Mouse (Mus musculus) liver, embryonic 11.5 days (tissue): ENCODE results near the gene Rfx3. TPM values are rescaled to one million over a fixed set of nuclear protein-coding genes. Genes with fewer than 3 reads are reported as not detected.

Source experiments
- ATAC-seq: fragments of 200-750 bp; cut with Nextera tagmentation; replicated peaks from 2 replicates; pipeline ENCODE4 v1.8.0; 2017; ENCODE audit warnings: moderate number of reproducible peaks, mild to moderate bottlenecking, moderate TSS enrichment, moderate library complexity; ENCODE audit not compliant: low FRiP score
- DNase-seq: peaks from one replicate; pipeline ENCODE4 v3.0.0-alpha.2; 2017; ENCODE audit warnings: low spot score
- H3K27ac ChIP-seq: fragments of 300-500 bp; sonication (generic); 2 replicates; pipeline ENCODE4 v1.5.1; 2014; ENCODE audit warnings: mild to moderate bottlenecking, low read depth, low read length, control low read depth
- H3K27me3 ChIP-seq: fragments of 300-500 bp; sonication (generic); replicated peaks from 2 replicates; pipeline ENCODE4 v1.6.1; 2014; ENCODE audit warnings: low read length, mixed read lengths; ENCODE audit not compliant: control insufficient read depth, insufficient read depth
- H3K36me3 ChIP-seq: fragments of 300-500 bp; sonication (generic); 2 replicates; pipeline ENCODE4 v1.6.1; 2014; ENCODE audit warnings: mild to moderate bottlenecking, low read length, moderate library complexity, mixed read lengths; ENCODE audit not compliant: control insufficient read depth, insufficient read depth
- H3K4me1 ChIP-seq: fragments of 300-500 bp; sonication (generic); replicated peaks from 2 replicates; pipeline ENCODE4 v1.6.1; 2014; ENCODE audit warnings: low read length, mixed read lengths; ENCODE audit not compliant: control insufficient read depth, insufficient read depth
- H3K4me2 ChIP-seq: fragments of 300-500 bp; sonication (generic); 2 replicates; pipeline ENCODE4 v1.6.1; 2014; ENCODE audit warnings: mild to moderate bottlenecking, control low read depth, moderate library complexity
- H3K4me3 ChIP-seq: fragments of 300-500 bp; sonication (generic); 2 replicates; pipeline ENCODE4 v1.5.1; 2014; ENCODE audit warnings: low read depth, low read length, control low read depth
- H3K9ac ChIP-seq: fragments of 300-500 bp; sonication (generic); 2 replicates; pipeline ENCODE4 v1.6.1; 2014; ENCODE audit warnings: low read depth, low read length, control low read depth
- H3K9me3 ChIP-seq: fragments of 300-500 bp; sonication (generic); 2 replicates; pipeline ENCODE4 v1.6.1; 2016; ENCODE audit warnings: low read length, inconsistent platforms, mixed read lengths; ENCODE audit not compliant: control insufficient read depth
- WGBS: fragments of 180-500 bp; shearing (Covaris S2); extraction: QIAGEN DNeasy Blood & Tissue Kit; methylation state at CpG from one replicate; pipeline ENCODE4 v1.1.7; 2014; 5-methylcytosine and 5-hydroxymethylcytosine counted together
- polyA plus RNA-seq: library from polyadenylated mRNA; unstranded; fragments of >200 nt; fragmentation: Nextera tagmentation; extraction: Ambion mirVana; gene quantifications from 2 replicates; pipeline ENCODE4 v1.2.1, GENCODE M21; 2014

The Rfx3 gene
- polyA plus RNA-seq, 1 experiment from 2014 or later = 7.0 TPM

DNA sequence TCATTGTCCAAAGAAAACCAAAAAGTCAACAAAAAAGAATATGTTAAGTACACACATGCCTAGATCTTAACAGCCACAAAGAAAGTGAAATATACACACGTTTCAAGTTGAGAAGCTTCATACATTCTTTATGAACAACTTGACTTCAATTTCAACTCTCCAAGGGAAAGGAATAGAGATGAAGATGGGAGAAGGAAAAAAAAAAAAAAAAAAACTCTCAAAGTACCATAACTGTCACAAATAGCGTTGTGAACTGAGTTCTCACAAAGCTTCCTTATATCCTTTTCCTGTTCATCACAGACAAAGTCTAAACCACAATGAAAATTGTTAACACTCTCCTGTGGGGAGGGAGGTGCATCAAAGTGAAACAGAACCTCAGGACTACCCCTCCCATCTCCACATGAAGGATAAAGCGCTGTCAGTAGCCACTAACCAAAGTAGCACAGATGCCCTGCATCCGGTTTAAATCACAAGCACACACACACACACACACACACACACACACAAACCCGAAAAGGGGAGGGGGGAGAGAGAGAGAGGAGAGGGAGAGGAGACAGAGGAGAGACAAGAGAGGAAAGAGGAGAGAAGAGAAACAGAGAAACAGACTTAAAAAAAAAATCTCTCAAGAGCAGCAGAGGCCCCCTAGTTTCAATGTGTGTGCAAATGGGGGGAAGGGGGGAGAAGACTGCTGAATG is 1.2 kb downstream of the Rfx3 start:
- 1% methylated on average over 5 of the region's 5 CpGs for WGBS
- H3K4me1 ChIP-seq = peaks cover 4% of the 10 kb centered on the region; the same call in 1 of the 2 replicates
- peak overlapping the region; percentile 88 for H3K4me2 ChIP-seq
- no peaks in the 10 kb centered on the region for H3K36me3 ChIP-seq
- no peaks in the 10 kb centered on the region for H3K9me3 ChIP-seq
- H3K4me3 ChIP-seq = peak overlapping the region; percentile 79
- peak; percentile 48 for DNase-seq
- no peaks in the 10 kb centered on the region for H3K27me3 ChIP-seq
- H3K9ac ChIP-seq = peak overlapping the region; percentile 94
- no peak for ATAC-seq
- peak overlapping the region; percentile 99 for H3K27ac ChIP-seq

DNA sequence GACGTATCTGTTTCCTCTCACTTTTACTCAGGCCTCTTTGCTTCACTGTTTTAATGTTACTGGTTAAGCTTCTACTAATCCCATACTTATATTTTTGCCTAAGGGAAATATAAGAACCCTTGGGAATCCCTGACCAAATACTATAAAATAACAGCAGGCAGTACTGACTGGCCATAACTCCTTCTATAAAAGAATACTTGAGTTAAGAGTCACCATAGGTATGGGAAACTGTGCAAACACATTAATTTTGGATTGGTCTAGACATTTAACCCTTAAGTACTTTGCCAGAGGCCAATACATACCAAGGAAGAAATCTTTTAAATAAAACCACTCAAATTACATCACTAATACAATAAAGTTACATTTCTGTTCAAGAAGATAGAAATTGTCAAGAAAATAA is 6.8 kb downstream of the Rfx3 start:
- Histone ChIP-seq H3K4me1 (no peaks in the 10 kb centered on the region), H3K4me3 (no peak overlapping the region), H3K4me2 (no peak overlapping the region), H3K9me3 (no peaks in the 10 kb centered on the region), H3K27ac (no peak overlapping the region), H3K9ac (no peak overlapping the region), H3K36me3 (no peaks in the 10 kb centered on the region), H3K27me3 (no peaks in the 10 kb centered on the region)
- no peak for ATAC-seq
- no peak for DNase-seq
- WGBS = 50% methylated on average over 1 of the region's 1 CpGs

DNA sequence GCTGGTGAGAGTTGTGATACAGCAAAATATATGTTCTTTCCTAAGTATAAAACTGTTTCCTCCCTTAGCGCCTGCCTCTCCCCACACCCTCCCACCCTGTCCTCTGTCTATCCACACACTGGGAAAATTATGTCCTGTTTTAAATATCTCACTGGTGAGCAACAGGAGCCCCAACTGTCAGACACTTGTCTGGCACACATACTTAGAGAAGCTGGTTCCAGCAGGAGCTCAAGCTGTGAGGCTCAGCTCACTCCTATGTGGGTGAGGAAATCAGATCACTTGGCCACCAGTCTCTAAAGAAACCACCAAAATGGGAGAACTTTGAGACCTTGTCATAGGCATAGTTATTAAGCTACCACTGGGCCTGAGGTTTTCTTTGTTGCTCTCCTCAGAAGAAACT is 7.5 kb downstream of the Rfx3 start:
- H3K4me2 ChIP-seq = no peak overlapping the region
- ATAC-seq = no peak

DNA sequence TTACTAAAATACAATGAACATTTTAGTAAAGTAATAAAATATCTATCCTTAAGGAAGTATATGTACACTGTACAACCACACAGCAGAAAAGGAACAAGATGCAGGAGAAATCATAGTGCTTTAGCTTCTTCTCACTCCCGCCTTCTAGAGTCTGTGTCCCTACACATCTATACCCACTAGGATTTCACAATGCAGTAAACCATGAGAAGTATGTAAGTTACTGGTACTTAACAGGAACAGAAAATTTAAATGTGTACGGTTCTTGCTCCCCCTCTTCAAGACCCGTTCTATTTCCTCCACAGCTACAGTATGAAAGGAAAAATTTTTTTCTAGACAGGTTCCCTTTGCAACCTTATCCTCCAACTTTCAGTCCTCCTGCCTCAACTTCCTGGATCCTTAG is 8.3 kb downstream of the Rfx3 start:
- no peak overlapping the region for H3K9ac ChIP-seq

More for the DNA sequence above, 7.5 kb downstream of the Rfx3 start:
- H3K9ac ChIP-seq = no peak overlapping the region
- H3K27ac ChIP-seq = no peak overlapping the region
- no peaks in the 10 kb centered on the region for H3K36me3 ChIP-seq
- H3K27me3 ChIP-seq = no peaks in the 10 kb centered on the region
- no peaks in the 10 kb centered on the region for H3K9me3 ChIP-seq
- 73% methylated on average over 1 of the region's 1 CpGs for WGBS
- H3K4me1 ChIP-seq = no peaks in the 10 kb centered on the region
- no peak for DNase-seq
- H3K4me3 ChIP-seq = no peak overlapping the region

DNA sequence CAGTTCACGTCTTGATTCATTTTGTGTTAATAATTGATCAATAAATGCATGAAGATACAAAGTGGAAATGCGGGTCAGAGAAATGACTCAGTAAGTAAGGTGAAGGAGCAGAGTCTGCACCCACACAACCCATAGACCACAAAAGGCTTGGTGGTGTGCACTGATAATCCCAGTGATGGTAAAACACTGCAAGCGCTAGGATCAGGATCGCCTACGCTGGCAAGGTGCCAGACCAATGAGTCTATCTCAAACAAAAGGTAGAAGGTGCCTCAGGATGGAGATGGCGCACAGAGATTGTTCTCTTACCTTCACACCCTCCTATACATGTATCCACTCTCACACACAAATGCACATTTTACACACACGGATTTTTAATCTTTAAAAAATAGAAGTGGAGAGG is 18.2 kb downstream of the Rfx3 start:
- no peaks in the 10 kb centered on the region for H3K4me1 ChIP-seq
- WGBS = 86% methylated on average over 7 of the region's 7 CpGs
- H3K9me3 ChIP-seq = no peaks in the 10 kb centered on the region
- DNase-seq (no peak), ATAC-seq (no peak)
- no peaks in the 10 kb centered on the region for H3K27me3 ChIP-seq
- no peak overlapping the region for H3K9ac ChIP-seq
- H3K27ac ChIP-seq = no peak overlapping the region
- no peak overlapping the region for H3K4me2 ChIP-seq
- no peaks in the 10 kb centered on the region for H3K36me3 ChIP-seq
- no peak overlapping the region for H3K4me3 ChIP-seq

More for the DNA sequence above, 8.3 kb downstream of the Rfx3 start:
- ATAC-seq (no peak), DNase-seq (no peak)
- Histone ChIP-seq H3K27ac (no peak overlapping the region), H3K4me3 (no peak overlapping the region), H3K4me1 (no peaks in the 10 kb centered on the region), H3K36me3 (no peaks in the 10 kb centered on the region), H3K4me2 (no peak overlapping the region), H3K9me3 (no peaks in the 10 kb centered on the region), H3K27me3 (no peaks in the 10 kb centered on the region)
- WGBS = 85% methylated on average over 3 of the region's 3 CpGs

DNA sequence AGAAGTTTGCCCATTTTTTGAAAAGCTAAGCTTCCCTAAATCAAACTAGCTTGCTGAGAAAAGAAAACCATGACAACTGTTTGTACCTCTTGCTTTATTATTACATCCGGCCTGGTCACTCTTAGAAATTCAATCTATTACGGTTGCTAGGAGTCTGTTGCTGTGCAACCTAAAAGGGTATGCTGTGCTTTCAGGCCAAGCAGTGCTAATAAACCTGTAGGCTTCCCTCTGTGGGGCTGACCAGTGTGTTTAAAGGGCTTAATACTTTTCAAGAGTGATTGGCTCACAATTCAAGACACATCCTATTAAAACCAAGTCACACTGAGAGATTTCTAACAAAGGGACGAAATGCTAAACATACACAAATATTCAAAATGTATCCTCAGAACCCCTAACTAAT is 22.2 kb downstream of the Rfx3 start:
- H3K4me3 ChIP-seq = no peak overlapping the region
- H3K27me3 ChIP-seq = no peaks in the 10 kb centered on the region
- H3K9ac ChIP-seq = no peak overlapping the region
- no peaks in the 10 kb centered on the region for H3K9me3 ChIP-seq
- DNase-seq (no peak), ATAC-seq (no peak)
- WGBS = 83% methylated on average over 3 of the region's 3 CpGs
- no peaks in the 10 kb centered on the region for H3K36me3 ChIP-seq
- no peak overlapping the region for H3K4me2 ChIP-seq
- no peaks in the 10 kb centered on the region for H3K4me1 ChIP-seq
- no peak overlapping the region for H3K27ac ChIP-seq

DNA sequence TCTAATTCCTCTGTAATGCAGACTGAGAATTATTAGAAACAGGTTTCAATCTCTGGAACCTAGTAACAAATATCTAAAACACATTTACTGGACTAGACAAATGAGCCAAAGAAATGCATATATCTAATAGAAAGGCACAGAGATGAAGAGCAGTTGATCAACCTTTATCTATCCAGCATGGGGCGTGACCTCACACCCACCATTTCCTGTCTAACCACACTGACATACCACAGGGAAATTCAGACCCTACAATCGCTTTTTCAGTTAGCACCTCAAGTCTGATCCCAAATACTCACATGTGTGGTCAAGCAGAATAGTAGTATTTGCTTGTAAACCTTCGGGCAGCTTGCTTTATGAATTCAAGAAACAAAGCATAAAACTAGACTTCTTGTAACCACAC is 43.4 kb downstream of the Rfx3 start:
- no peak overlapping the region for H3K4me3 ChIP-seq
- H3K4me2 ChIP-seq = no peak overlapping the region
- 31% methylated on average over 3 of the region's 3 CpGs for WGBS
- ATAC-seq (no peak), DNase-seq (no peak)
- no peaks in the 10 kb centered on the region for H3K4me1 ChIP-seq
- no peak overlapping the region for H3K27ac ChIP-seq
- no peaks in the 10 kb centered on the region for H3K9me3 ChIP-seq
- H3K9ac ChIP-seq = no peak overlapping the region
- H3K36me3 ChIP-seq = no peaks in the 10 kb centered on the region
- no peaks in the 10 kb centered on the region for H3K27me3 ChIP-seq

DNA sequence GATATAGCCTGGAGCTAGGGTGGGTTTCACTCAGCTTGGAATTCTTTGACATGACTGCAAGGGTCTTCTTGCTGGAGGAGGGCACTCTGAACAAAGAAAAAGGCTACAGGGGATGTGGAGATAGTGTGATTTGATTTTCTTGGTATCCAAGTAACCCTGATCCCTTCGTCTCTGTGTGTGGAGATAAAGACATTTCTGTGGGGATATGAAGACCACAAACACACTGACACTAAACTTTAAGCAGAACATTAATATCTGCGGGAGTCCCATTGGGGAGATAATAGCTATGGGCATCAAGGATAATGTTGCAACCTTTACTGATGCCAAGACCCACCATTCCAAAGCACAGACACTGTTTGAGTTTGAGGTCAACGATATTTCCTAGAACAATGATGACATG is 49.7 kb downstream of the Rfx3 start:
- WGBS = 62% methylated on average over 3 of the region's 3 CpGs
- Histone ChIP-seq H3K36me3 (no peaks in the 10 kb centered on the region), H3K4me2 (no peak overlapping the region), H3K27ac (no peak overlapping the region), H3K9me3 (no peaks in the 10 kb centered on the region), H3K4me1 (no peaks in the 10 kb centered on the region), H3K27me3 (no peaks in the 10 kb centered on the region), H3K9ac (no peak overlapping the region), H3K4me3 (no peak overlapping the region)
- DNase-seq = no peak
- ATAC-seq = no peak

- WGBS = 85% methylated on average over 3 of the region's 3 CpGs
- no peak overlapping the region for H3K4me2 ChIP-seq
- no peaks in the 10 kb centered on the region for H3K4me1 ChIP-seq
- no peak overlapping the region for H3K27ac ChIP-seq
- H3K27me3 ChIP-seq = no peaks in the 10 kb centered on the region
- no peaks in the 10 kb centered on the region for H3K36me3 ChIP-seq
- H3K4me3 ChIP-seq = no peak overlapping the region
- no peaks in the 10 kb centered on the region for H3K9me3 ChIP-seq
- DNase-seq (no peak), ATAC-seq (no peak)
- no peak overlapping the region for H3K9ac ChIP-seq
Measured at GRCm38 (mm10) chr19:27935453-27935852, 75.5 kb downstream of the Rfx3 start.
